Mouse (Mus musculus) heart, adult 2 months (tissue): ENCODE data around the gene Cep112. TPM values are rescaled to one million over a fixed set of nuclear protein-coding genes. Genes with fewer than 3 reads are reported as not detected.

ENCODE experiments used
- DNase-seq, 2 experiments: peaks; one replicate each; pipeline ENCODE4 v3.0.0; 2021
- H3K27ac ChIP-seq: fragments of 200-600 bp; 2 replicates; pipeline ENCODE4 v1.8.1; 2022
- H3K27me3 ChIP-seq: fragments of 200-500 bp; 2 replicates; pipeline ENCODE4 v1.6.1; 2012; ENCODE audit warnings: mild to moderate bottlenecking, low read length, inconsistent platforms, mixed read lengths; ENCODE audit not compliant: control insufficient read depth, insufficient read depth
- H3K36me3 ChIP-seq: fragments of 200-500 bp; 2 replicates; pipeline ENCODE4 v1.6.1; 2012; ENCODE audit warnings: low read length, inconsistent platforms; ENCODE audit not compliant: control insufficient read depth, insufficient read depth
- H3K4me1 ChIP-seq: fragments of 200-500 bp; 2 replicates; pipeline ENCODE4 v1.6.1; 2011; ENCODE audit warnings: low read length; ENCODE audit not compliant: control insufficient read depth, insufficient read depth
- H3K4me3 ChIP-seq: fragments of 200-600 bp; 2 replicates; pipeline ENCODE4 v1.8.1; 2022
- H3K79me2 ChIP-seq: fragments of 200-500 bp; replicated peaks from 2 replicates; pipeline ENCODE4 v1.6.1; 2012; ENCODE audit warnings: mild to moderate bottlenecking, inconsistent platforms, low read length, moderate library complexity, mixed read lengths; ENCODE audit not compliant: control insufficient read depth, insufficient read depth
- H3K9ac ChIP-seq: fragments of 200-500 bp; 2 replicates; pipeline ENCODE4 v1.6.1; 2012; ENCODE audit warnings: low read depth, mild to moderate bottlenecking, control low read depth, inconsistent platforms, low read length, mixed read lengths
- CTCF ChIP-seq: fragments of 200-600 bp; IDR thresholded peaks from 2 replicates; pipeline ENCODE4 v1.8.1; 2022; ENCODE audit warnings: antibody characterized with exemption, mild to moderate bottlenecking, moderate library complexity
- EP300 ChIP-seq: fragments of 200-500 bp; IDR thresholded peaks from 2 replicates; pipeline ENCODE4 v1.6.1; 2011; ENCODE audit warnings: low read depth, low read length, control low read depth; ENCODE audit not compliant: insufficient read depth
- POLR2A ChIP-seq: fragments of 200-500 bp; IDR thresholded peaks from 2 replicates; pipeline ENCODE4 v1.6.1; 2011; ENCODE audit warnings: mild to moderate bottlenecking, low read depth, low read length, control low read depth; ENCODE audit not compliant: insufficient read depth
- WGBS: fragments of 180-500 bp; shearing (Covaris S2); methylation state at CpG from one replicate; pipeline ENCODE4 v1.1.7; 2018; 5-methylcytosine and 5-hydroxymethylcytosine counted together
- intact Hi-C: fragments of 180-260 bp; cut with DNase I; formaldehyde crosslinking; loops from one replicate; pipeline ENCODE4 v1.15.1; 2025
- polyA plus RNA-seq: library from polyadenylated mRNA; depleted of rRNA; stranded (reverse); fragments of >200 nt; gene quantifications from 2 replicates; pipeline ENCODE4 v1.2.3, GENCODE M21; 2012
- total RNA-seq, 2 experiments: library from RNA; stranded (reverse); gene quantifications; 2 replicates each; pipeline ENCODE4 v1.2.3; 2021

Gene Cep112
- total and polyA plus RNA-seq, 3 experiments, result 1.1 to 14.4 (median 10.6) TPM

GRCm38 (mm10) chr11:108416360-108416759 lies 8.6 kb upstream of the Cep112 start:
- Histone ChIP-seq H3K27ac (no peak overlapping the region), H3K4me3 (no peak overlapping the region), H3K27me3 (no peaks in the 10 kb centered on the region), H3K36me3 (no peaks in the 10 kb centered on the region), H3K79me2 (no peaks in the 10 kb centered on the region), H3K9ac (no peak overlapping the region), H3K4me1 (no peaks in the 10 kb centered on the region)
- no peak for DNase-seq
- 89% methylated on average over 1 of the region's 1 CpGs for WGBS
- intact Hi-C loops, result loop anchor here (5.0 kb wide), 1 partner anchor 404 kb away; no protein-coding TSS in a partner anchor
- TF ChIP-seq CTCF, result 0 out of 2 replicates have a peak, but pooled peaks have one; percentile 8
- TF ChIP-seq POLR2A, result no peak

- Histone ChIP-seq H3K36me3 (no peaks in the 10 kb centered on the region), H3K79me2 (no peaks in the 10 kb centered on the region), H3K9ac (no peak overlapping the region), H3K4me3 (no peak overlapping the region), H3K4me1 (no peaks in the 10 kb centered on the region), H3K27me3 (no peaks in the 10 kb centered on the region), H3K27ac (no peak overlapping the region)
- intact Hi-C loops, result loop anchor here (5.0 kb wide), 1 partner anchor 406 kb away; no protein-coding TSS in a partner anchor
- TF ChIP-seq CTCF (peak; percentile 57), POLR2A (no peak), EP300 (no peak)
- 13% methylated on average over 1 of the region's 1 CpGs for WGBS
- DNase-seq, result no peak
Measured at GRCm38 (mm10) chr11:108418540-108418939, 6.5 kb upstream of the Cep112 start.

GRCm38 (mm10) chr11:108419242-108419641 lies 5.8 kb upstream of the Cep112 start:
- 71% methylated on average over 6 of the region's 6 CpGs for WGBS
- H3K4me3 ChIP-seq, result no peak overlapping the region
- no peak overlapping the region for H3K27ac ChIP-seq
- H3K9ac ChIP-seq, result no peak overlapping the region
- no peaks in the 10 kb centered on the region for H3K79me2 ChIP-seq
- intact Hi-C loops, result loop anchor here (5.0 kb wide), 1 partner anchor 407 kb away; no protein-coding TSS in a partner anchor
- TF ChIP-seq POLR2A, result no peak
- TF ChIP-seq EP300, result no peak
- no peak for TF ChIP-seq CTCF
- DNase-seq, result no peak
- no peaks in the 10 kb centered on the region for H3K4me1 ChIP-seq
- H3K27me3 ChIP-seq, result no peaks in the 10 kb centered on the region
- no peaks in the 10 kb centered on the region for H3K36me3 ChIP-seq

- DNase-seq, result no peak
- no peak overlapping the region for H3K4me3 ChIP-seq
- no peaks in the 10 kb centered on the region for H3K4me1 ChIP-seq
- H3K27me3 ChIP-seq, result no peaks in the 10 kb centered on the region
- no peaks in the 10 kb centered on the region for H3K36me3 ChIP-seq
- no peak overlapping the region for H3K9ac ChIP-seq
- TF ChIP-seq POLR2A, result no peak
- no peak for TF ChIP-seq CTCF
- no peak for TF ChIP-seq EP300
- no peaks in the 10 kb centered on the region for H3K79me2 ChIP-seq
- WGBS, result 80% methylated on average over 4 of the region's 4 CpGs
- intact Hi-C loops, result no loop called here
- H3K27ac ChIP-seq, result no peak overlapping the region
Measured at GRCm38 (mm10) chr11:108420751-108421150, 4.2 kb upstream of the Cep112 start.

GRCm38 (mm10) chr11:108423221-108423620 lies 1.8 kb upstream of the Cep112 start:
- H3K79me2 ChIP-seq, result no peaks in the 10 kb centered on the region
- intact Hi-C loops, result no loop called here
- TF ChIP-seq POLR2A (no peak), EP300 (no peak), CTCF (no peak)
- WGBS, result 86% methylated on average over 7 of the region's 7 CpGs
- no peak overlapping the region for H3K9ac ChIP-seq
- no peak overlapping the region for H3K4me3 ChIP-seq
- H3K27ac ChIP-seq, result no peak overlapping the region
- no peaks in the 10 kb centered on the region for H3K36me3 ChIP-seq
- H3K4me1 ChIP-seq, result no peaks in the 10 kb centered on the region
- H3K27me3 ChIP-seq, result no peaks in the 10 kb centered on the region
- DNase-seq, result no peak

- Histone ChIP-seq H3K4me1 (no peaks in the 10 kb centered on the region), H3K4me3 (peak overlapping the region; percentile 60), H3K79me2 (no peaks in the 10 kb centered on the region), H3K27me3 (no peaks in the 10 kb centered on the region), H3K36me3 (no peaks in the 10 kb centered on the region), H3K9ac (no peak overlapping the region), H3K27ac (no peak overlapping the region)
- DNase-seq, result no peak
- intact Hi-C loops, result no loop called here
- TF ChIP-seq EP300 (no peak), CTCF (no peak), POLR2A (no peak)
- 28% methylated on average over 5 of the region's 5 CpGs for WGBS
Measured at GRCm38 (mm10) chr11:108424111-108424510, 881 bp upstream of the Cep112 start.
